Mouse (Mus musculus): ENCODE data around the gene Prokr1. TPM values are rescaled to one million over a fixed set of nuclear protein-coding genes. Genes with fewer than 3 reads are reported as not detected.
A peak's percentile ranks its signal among the peaks of the same experiment; 100 is the strongest.

The Prokr1 gene
- total and polyA plus RNA-seq, 3 experiments: 1.3 to 1.4 TPM; not detected in 1

- no peaks in the 10 kb centered on the region for H3K36me3 ChIP-seq (ENCODE audit: control insufficient read depth in 1 of 2, insufficient read depth in 2 of 2, low read length in 2 of 2)
- H3K4me3 ChIP-seq (ENCODE audit: control insufficient read depth in 1 of 2, insufficient read depth in 1 of 2, low read depth in 2 of 2, low read length in 2 of 2): no peak overlapping the region
- TF ChIP-seq RCOR1 (IDR thresholded peaks at IDR 0.05; ENCODE audit: low read depth, low read length) (no peak), ZMIZ1 (IDR thresholded peaks at IDR 0.05; ENCODE audit: low read depth, low read length) (no peak), SMC3 (IDR thresholded peaks at IDR 0.05; ENCODE audit: low read depth, low read length) (no peak)
- H3K4me1 ChIP-seq (ENCODE audit: control insufficient read depth in 1 of 2, insufficient read depth in 2 of 2, low read length in 2 of 2): peaks cover 0 to 4% of the 10 kb centered on the region in 2 experiments; a peak in 1 of 4 replicates
- no peak for DNase-seq (ENCODE audit: low read depth, low spot score)
- no peak overlapping the region for H3K9ac ChIP-seq (ENCODE audit: control insufficient read depth, low read depth, low read length, poor library complexity, severe bottlenecking)
- H3K9me3 ChIP-seq (replicated peaks; ENCODE audit: insufficient read depth, low read length): no peaks in the 10 kb centered on the region
- no peaks in the 10 kb centered on the region for H3K79me2 ChIP-seq (ENCODE audit: control insufficient read depth, insufficient read depth, low read length, poor library complexity)
- H3K27me3 ChIP-seq (ENCODE audit: control insufficient read depth in 1 of 2, insufficient read depth in 2 of 2, low read length in 2 of 2): peaks cover 8 to 18% of the 10 kb centered on the region in 2 experiments
- H3K27ac ChIP-seq (ENCODE audit: control insufficient read depth, low read depth, low read length): no peak overlapping the region
These were observed 9.3 kb upstream of the Prokr1 start for GRCm38 (mm10) chr6:87599825-87600224.

- no peaks in the 10 kb centered on the region for H3K79me2 ChIP-seq (ENCODE audit: control insufficient read depth, insufficient read depth, low read length, poor library complexity)
- DNase-seq (ENCODE audit: low read depth, low spot score): peak; percentile 17
- no peak for TF ChIP-seq CTCF (IDR thresholded peaks at IDR 0.05 in 2 of 3, conservative IDR thresholded peaks at IDR 0.05 in 1 of 3; ENCODE audit: control insufficient read depth in 1 of 3, insufficient read depth in 1 of 3, low read depth in 2 of 3, low read length in 3 of 3, poor library complexity in 1 of 3, severe bottlenecking in 1 of 3)
- TF ChIP-seq GABPA (IDR thresholded peaks at IDR 0.05; ENCODE audit: low read depth, low read length): no peak
- no peak for TF ChIP-seq E2F4 (IDR thresholded peaks at IDR 0.05; ENCODE audit: borderline replicate concordance, low read depth, low read length)
- TF ChIP-seq ZC3H11A (IDR thresholded peaks at IDR 0.05; ENCODE audit: low read depth, low read length): no peak
- no peak for TF ChIP-seq ELF1 (IDR thresholded peaks at IDR 0.05; ENCODE audit: low read depth, low read length)
- no peak for TF ChIP-seq USF1 (IDR thresholded peaks at IDR 0.05; ENCODE audit: low read depth, low read length)
- TF ChIP-seq USF2 (IDR thresholded peaks at IDR 0.05; ENCODE audit: borderline replicate concordance in 1 of 2, insufficient read depth in 1 of 2, low read depth in 1 of 2, low read length in 2 of 2): no peak
- no peak for TF ChIP-seq ETS1 (IDR thresholded peaks at IDR 0.05; ENCODE audit: low read depth, low read length)
- no peak for TF ChIP-seq UBTF (IDR thresholded peaks at IDR 0.05; ENCODE audit: borderline replicate concordance, insufficient read depth, low read depth, low read length)
- no peak for TF ChIP-seq NELFE (IDR thresholded peaks at IDR 0.05; ENCODE audit: low read depth, low read length)
- no peak for TF ChIP-seq MYC (IDR thresholded peaks at IDR 0.05; ENCODE audit: low read depth, low read length)
- no peak for TF ChIP-seq MXI1 (IDR thresholded peaks at IDR 0.05; ENCODE audit: low read depth, low read length)
- TF ChIP-seq ZMIZ1 (IDR thresholded peaks at IDR 0.05; ENCODE audit: low read depth, low read length): no peak
- TF ChIP-seq JUND (IDR thresholded peaks at IDR 0.05; ENCODE audit: low read depth, low read length): no peak
- no peak for TF ChIP-seq MAZ (IDR thresholded peaks at IDR 0.05; ENCODE audit: low read depth, low read length)
- no peak for TF ChIP-seq NRF1 (IDR thresholded peaks at IDR 0.05; ENCODE audit: insufficient read depth, low read depth, low read length, poor library complexity, severe bottlenecking)
- TF ChIP-seq POLR2A (IDR thresholded peaks at IDR 0.05; ENCODE audit: control insufficient read depth in 1 of 2, insufficient read depth in 1 of 2, low read depth in 1 of 2, low read length in 2 of 2, poor library complexity in 1 of 2): no peak
- no peak for TF ChIP-seq ZNF384 (IDR thresholded peaks at IDR 0.05; ENCODE audit: low read depth, low read length)
- TF ChIP-seq GATA1 (IDR thresholded peaks at IDR 0.05; ENCODE audit: low read depth, low read length): no peak
- no peak for TF ChIP-seq HCFC1 (IDR thresholded peaks at IDR 0.05; ENCODE audit: low read depth, low read length)
- peaks cover 1 to 9% of the 10 kb centered on the region in 2 experiments; a peak in 3 of 4 replicates for H3K27me3 ChIP-seq (ENCODE audit: control insufficient read depth in 1 of 2, insufficient read depth in 2 of 2, low read length in 2 of 2)
- no peaks in the 10 kb centered on the region for H3K9me3 ChIP-seq (replicated peaks; ENCODE audit: insufficient read depth, low read length)
- no peak overlapping the region for H3K27ac ChIP-seq (ENCODE audit: control insufficient read depth, low read depth, low read length)
- H3K36me3 ChIP-seq (ENCODE audit: control insufficient read depth in 1 of 2, insufficient read depth in 2 of 2, low read length in 2 of 2): no peaks in the 10 kb centered on the region
- H3K4me3 ChIP-seq (ENCODE audit: control insufficient read depth in 1 of 2, insufficient read depth in 1 of 2, low read depth in 2 of 2, low read length in 2 of 2): no peak overlapping the region
- H3K4me1 ChIP-seq (ENCODE audit: control insufficient read depth in 1 of 2, insufficient read depth in 2 of 2, low read length in 2 of 2): peaks cover 0 to 4% of the 10 kb centered on the region in 2 experiments; a peak in 1 of 4 replicates
- H3K9ac ChIP-seq (ENCODE audit: control insufficient read depth, low read depth, low read length, poor library complexity, severe bottlenecking): no peak overlapping the region
These were observed 6.7 kb upstream of the Prokr1 start for GRCm38 (mm10) chr6:87597116-87597833.
